Mouse (Mus musculus) liver, embryonic 13.5 days (tissue): ENCODE data around the gene Aatk. TPM values are rescaled to one million over a fixed set of nuclear protein-coding genes. Genes with fewer than 3 reads are reported as not detected.

Experiments
- ATAC-seq: fragments of 200-750 bp; cut with Nextera tagmentation; 2 replicates; pipeline ENCODE4 v1.8.0; 2017; ENCODE audit warnings: low read depth, mild to moderate bottlenecking, moderate number of reproducible peaks, moderate library complexity
- DNase-seq: peaks from one replicate; pipeline ENCODE4 v3.0.0; 2022
- H3K27ac ChIP-seq: fragments of 300-500 bp; sonication (generic); 2 replicates; pipeline ENCODE4 v1.5.1; 2015; ENCODE audit warnings: moderate library complexity, mild to moderate bottlenecking, inconsistent platforms
- H3K27me3 ChIP-seq: fragments of 300-500 bp; sonication (generic); 2 replicates; pipeline ENCODE4 v1.6.1; 2015; ENCODE audit warnings: mild to moderate bottlenecking, inconsistent platforms
- H3K36me3 ChIP-seq: fragments of 300-500 bp; sonication (generic); 2 replicates; pipeline ENCODE4 v1.6.1; 2015; ENCODE audit warnings: mild to moderate bottlenecking, inconsistent platforms
- H3K4me1 ChIP-seq: fragments of 300-500 bp; sonication (generic); replicated peaks from 2 replicates; pipeline ENCODE4 v1.6.1; 2015; ENCODE audit warnings: inconsistent platforms
- H3K4me2 ChIP-seq: fragments of 300-500 bp; sonication (generic); 2 replicates; pipeline ENCODE4 v1.6.1; 2015; ENCODE audit warnings: inconsistent platforms, mild to moderate bottlenecking, moderate library complexity
- H3K4me3 ChIP-seq: fragments of 300-500 bp; sonication (generic); replicated peaks from 2 replicates; pipeline ENCODE4 v1.5.1; 2015; ENCODE audit warnings: mild to moderate bottlenecking, inconsistent platforms
- H3K9ac ChIP-seq: fragments of 300-500 bp; sonication (generic); 2 replicates; pipeline ENCODE4 v1.6.1; 2015; ENCODE audit warnings: mild to moderate bottlenecking, inconsistent platforms
- H3K9me3 ChIP-seq: fragments of 300-500 bp; sonication (generic); replicated peaks from 2 replicates; pipeline ENCODE4 v1.6.1; 2016; ENCODE audit warnings: inconsistent platforms
- WGBS: fragments of 180-500 bp; shearing (Covaris S2); methylation state at CpG from one replicate; pipeline ENCODE4 v1.1.7; 2015; ENCODE audit not compliant: insufficient replicate concordance; 5-methylcytosine and 5-hydroxymethylcytosine counted together
- polyA plus RNA-seq: library from polyadenylated mRNA; unstranded; fragments of >200 nt; fragmentation: Nextera tagmentation; extraction: Ambion mirVana; gene quantifications from 2 replicates; pipeline ENCODE4 v1.2.1, GENCODE M21; 2015

Gene Aatk
- polyA plus RNA-seq, 1 experiment from 2014 or later: 0.32 TPM

- Histone ChIP-seq H3K4me2 (no peak overlapping the region), H3K36me3 (no peaks in the 10 kb centered on the region; the same call in 1 of the 2 replicates), H3K9ac (no peak overlapping the region), H3K9me3 (no peaks in the 10 kb centered on the region), H3K4me3 (no peak overlapping the region), H3K4me1 (peaks cover 12% of the 10 kb centered on the region), H3K27me3 (no peaks in the 10 kb centered on the region), H3K27ac (no peak overlapping the region)
- DNase-seq (no peak), ATAC-seq (no peak)
- 53% methylated on average over 9 of the region's 9 CpGs for WGBS
These were observed 60.1 kb downstream of the Aatk start for GRCm38 (mm10) chr11:119986751-119987425.

DNA sequence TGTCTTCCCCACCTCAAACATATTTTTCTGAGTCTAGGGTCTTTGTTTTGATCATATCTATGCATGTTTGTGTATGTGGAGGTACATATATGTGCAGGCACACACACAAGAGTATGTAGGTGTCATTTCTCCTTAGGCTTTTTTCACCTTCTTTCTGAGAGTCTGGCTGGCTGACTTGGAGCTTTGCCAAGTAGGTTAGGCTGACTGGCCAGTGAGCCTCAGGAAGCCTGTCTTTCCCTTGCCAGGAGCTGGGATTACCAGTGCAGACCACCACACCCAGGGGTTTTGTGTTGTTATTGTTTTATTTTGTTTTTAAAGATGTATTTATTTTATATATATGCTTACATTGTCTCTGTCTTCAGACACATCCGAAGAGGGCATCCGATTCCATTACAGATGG lies 63.8 kb downstream of the Aatk start:
- 87% methylated on average over 2 of the region's 2 CpGs for WGBS
- no peak overlapping the region for H3K9ac ChIP-seq
- no peaks in the 10 kb centered on the region for H3K9me3 ChIP-seq
- H3K27ac ChIP-seq: no peak overlapping the region
- no peak for ATAC-seq
- peaks cover 5% of the 10 kb centered on the region; the same call in 1 of the 2 replicates for H3K4me1 ChIP-seq
- H3K27me3 ChIP-seq: no peaks in the 10 kb centered on the region
- no peak overlapping the region for H3K4me2 ChIP-seq
- DNase-seq: no peak
- H3K4me3 ChIP-seq: no peak overlapping the region
- peaks cover 3% of the 10 kb centered on the region; the same call in 1 of the 2 replicates for H3K36me3 ChIP-seq

GRCm38 (mm10) chr11:119982236-119982635 lies 64.7 kb downstream of the Aatk start:
- H3K36me3 ChIP-seq: peaks cover 3% of the 10 kb centered on the region; the same call in 1 of the 2 replicates
- no peaks in the 10 kb centered on the region for H3K27me3 ChIP-seq
- no peak overlapping the region for H3K27ac ChIP-seq
- DNase-seq: no peak
- H3K9me3 ChIP-seq: no peaks in the 10 kb centered on the region
- no peak overlapping the region for H3K4me3 ChIP-seq
- no peak overlapping the region for H3K9ac ChIP-seq
- 77% methylated on average over 3 of the region's 3 CpGs for WGBS
- H3K4me1 ChIP-seq: peaks cover 5% of the 10 kb centered on the region; the same call in 1 of the 2 replicates
- no peak overlapping the region for H3K4me2 ChIP-seq
- ATAC-seq: no peak

DNA sequence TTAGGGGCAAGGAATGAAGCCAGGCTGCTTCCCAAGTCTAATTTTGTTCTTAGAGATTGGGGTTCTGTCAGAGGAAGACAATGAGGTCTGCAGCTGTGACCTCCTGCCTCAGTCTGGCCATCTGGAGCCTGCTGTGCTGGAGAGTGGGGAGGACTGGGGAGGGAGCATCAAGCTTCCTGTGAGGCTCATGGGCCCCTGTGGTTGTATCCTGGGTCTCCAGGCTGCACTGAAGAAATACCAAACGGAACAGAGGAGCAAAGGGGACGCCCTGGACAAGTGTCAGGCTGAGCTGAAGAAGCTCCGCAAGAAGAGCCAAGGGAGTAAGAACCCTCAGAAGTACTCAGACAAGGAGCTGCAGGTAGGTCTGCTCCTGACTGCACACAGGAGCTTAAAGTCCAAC lies 65.2 kb downstream of the Aatk start:
- no peak overlapping the region for H3K4me2 ChIP-seq
- no peak for DNase-seq
- WGBS: 59% methylated on average over 3 of the region's 3 CpGs
- no peak overlapping the region for H3K9ac ChIP-seq
- H3K4me1 ChIP-seq: peaks cover 5% of the 10 kb centered on the region; the same call in 1 of the 2 replicates
- ATAC-seq: no peak
- no peaks in the 10 kb centered on the region for H3K9me3 ChIP-seq
- H3K36me3 ChIP-seq: peaks cover 3% of the 10 kb centered on the region; the same call in 1 of the 2 replicates
- H3K4me3 ChIP-seq: no peak overlapping the region
- no peaks in the 10 kb centered on the region for H3K27me3 ChIP-seq
- H3K27ac ChIP-seq: no peak overlapping the region

GRCm38 (mm10) chr11:119979596-119980385 lies 67.2 kb downstream of the Aatk start:
- Histone ChIP-seq H3K27ac (no peak overlapping the region), H3K9ac (no peak overlapping the region), H3K9me3 (no peaks in the 10 kb centered on the region), H3K4me3 (no peak overlapping the region), H3K36me3 (0 out of 2 replicates have a peak, but pooled peaks cover 4% of the 10 kb centered on the region), H3K4me1 (no peaks in the 10 kb centered on the region), H3K4me2 (no peak overlapping the region), H3K27me3 (no peaks in the 10 kb centered on the region)
- DNase-seq (no peak), ATAC-seq (no peak)
- 62% methylated on average over 10 of the region's 10 CpGs for WGBS

- Histone ChIP-seq H3K27ac (no peak overlapping the region), H3K36me3 (peaks cover 9% of the 10 kb centered on the region; the same call in 1 of the 2 replicates), H3K9ac (no peak overlapping the region), H3K27me3 (no peaks in the 10 kb centered on the region), H3K4me2 (no peak overlapping the region), H3K4me3 (no peak overlapping the region), H3K9me3 (no peaks in the 10 kb centered on the region), H3K4me1 (no peaks in the 10 kb centered on the region)
- DNase-seq (no peak), ATAC-seq (no peak)
- WGBS: 79% methylated on average over 4 of the region's 4 CpGs
These were observed 68.3 kb downstream of the Aatk start for GRCm38 (mm10) chr11:119978701-119979100.

DNA sequence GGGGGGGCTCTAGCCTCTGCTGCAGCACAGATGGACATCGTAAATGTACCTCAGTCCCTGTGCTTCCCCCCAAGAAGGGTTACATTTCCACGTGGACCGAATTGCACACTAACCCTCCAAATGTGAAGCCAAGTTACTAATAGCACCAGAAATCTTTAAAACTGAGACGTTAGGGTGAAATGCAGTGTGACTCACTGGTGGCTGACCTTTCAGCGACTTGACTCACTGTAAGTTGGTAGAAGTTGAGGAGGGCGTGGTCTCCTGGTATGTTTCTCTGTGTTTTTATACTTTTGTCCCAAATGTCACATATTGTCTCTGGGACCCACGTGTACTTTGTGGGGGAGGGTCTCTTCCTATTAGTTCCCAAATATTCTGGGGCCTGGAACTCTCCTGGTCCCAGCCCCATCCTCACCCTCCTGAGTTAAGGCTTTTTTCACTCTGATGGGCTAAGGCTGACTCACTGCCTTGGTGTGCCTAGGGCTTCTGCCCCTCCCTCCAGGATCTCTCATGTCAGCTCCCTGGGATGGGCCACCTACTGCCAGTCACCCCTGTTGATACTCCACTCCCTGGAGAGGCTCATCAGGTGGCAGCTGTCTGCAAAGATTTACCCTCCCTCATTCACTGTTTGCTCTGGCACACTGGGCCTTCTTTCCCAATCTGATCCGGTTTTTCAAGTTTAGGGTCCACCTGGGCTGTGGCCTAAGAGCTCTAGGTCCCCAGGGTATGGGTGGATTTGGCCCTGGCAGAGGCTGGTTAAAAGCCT lies 71.0 kb downstream of the Aatk start:
- WGBS: 66% methylated on average over 8 of the region's 8 CpGs
- Histone ChIP-seq H3K27ac (no peak overlapping the region), H3K9me3 (no peaks in the 10 kb centered on the region), H3K36me3 (peaks cover 12% of the 10 kb centered on the region; the same call in 1 of the 2 replicates), H3K9ac (no peak overlapping the region), H3K27me3 (no peaks in the 10 kb centered on the region), H3K4me3 (no peak overlapping the region), H3K4me1 (no peaks in the 10 kb centered on the region), H3K4me2 (no peak overlapping the region)
- no peak for ATAC-seq
- DNase-seq: no peak

GRCm38 (mm10) chr11:119973789-119974188 lies 73.2 kb downstream of the Aatk start:
- DNase-seq: no peak
- H3K9ac ChIP-seq: no peak overlapping the region
- no peak overlapping the region for H3K4me3 ChIP-seq
- no peak for ATAC-seq
- H3K27ac ChIP-seq: no peak overlapping the region
- no peak overlapping the region for H3K4me2 ChIP-seq
- peaks cover 9% of the 10 kb centered on the region; the same call in 1 of the 2 replicates for H3K36me3 ChIP-seq
- H3K27me3 ChIP-seq: no peaks in the 10 kb centered on the region
- no peaks in the 10 kb centered on the region for H3K9me3 ChIP-seq
- peaks cover 8% of the 10 kb centered on the region; the same call in 1 of the 2 replicates for H3K4me1 ChIP-seq
- 54% methylated on average over 4 of the region's 4 CpGs for WGBS

DNA sequence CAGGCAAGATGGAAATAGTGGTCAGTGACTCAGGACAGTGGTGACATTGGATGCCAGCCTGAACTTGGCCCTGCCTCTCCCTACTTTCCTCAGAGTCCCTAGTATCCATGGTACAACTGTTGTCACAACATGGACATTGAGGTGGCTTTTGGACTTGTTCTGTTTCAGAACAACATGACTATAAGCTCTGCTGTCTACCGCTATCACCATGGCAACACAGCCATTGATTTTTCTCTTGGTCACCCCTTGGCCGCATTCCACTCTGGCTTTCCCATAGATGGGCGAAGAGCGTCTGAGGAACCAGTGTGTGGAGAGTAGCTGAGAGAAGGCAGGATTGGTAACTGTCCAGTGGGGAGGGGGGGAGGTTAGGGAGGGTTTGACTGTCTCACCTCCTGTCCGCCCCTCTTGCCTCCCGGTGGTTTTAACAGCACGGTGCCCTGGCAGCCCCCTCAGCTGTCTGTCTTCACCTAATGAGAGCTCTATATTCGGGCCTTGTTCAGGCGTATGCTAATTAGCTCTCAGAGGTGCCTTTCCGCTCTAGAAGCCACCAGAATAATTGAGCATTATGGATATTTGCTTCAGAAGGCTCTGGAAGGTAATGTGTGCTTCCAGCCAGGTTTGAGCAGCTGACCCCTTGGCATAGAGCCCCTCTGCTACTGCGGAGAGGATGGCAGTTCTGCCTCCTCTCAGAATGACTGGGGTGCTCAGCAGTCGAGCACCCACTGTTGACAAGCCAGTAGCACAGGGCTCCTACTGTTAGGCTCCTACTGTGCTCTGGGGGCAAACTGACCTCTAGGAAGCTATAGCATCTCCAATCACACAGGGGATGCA lies 76.7 kb downstream of the Aatk start:
- DNase-seq (no peak), ATAC-seq (peak; percentile 49)
- Histone ChIP-seq H3K9ac (no peak overlapping the region), H3K4me1 (peaks cover 8% of the 10 kb centered on the region; the same call in 1 of the 2 replicates), H3K4me3 (no peak overlapping the region), H3K27ac (no peak overlapping the region), H3K36me3 (peaks cover 9% of the 10 kb centered on the region; the same call in 1 of the 2 replicates), H3K27me3 (no peaks in the 10 kb centered on the region), H3K9me3 (no peaks in the 10 kb centered on the region), H3K4me2 (no peak overlapping the region)
- 62% methylated on average over 12 of the region's 12 CpGs for WGBS

GRCm38 (mm10) chr11:119967892-119968291 lies 79.1 kb downstream of the Aatk start:
- WGBS: 78% methylated on average over 2 of the region's 2 CpGs

More at GRCm38 (mm10) chr11:119967892-119968291, 79.1 kb downstream of the Aatk start:
- no peaks in the 10 kb centered on the region for H3K9me3 ChIP-seq
- ATAC-seq (no peak), DNase-seq (no peak)
- H3K4me3 ChIP-seq: no peak overlapping the region
- H3K36me3 ChIP-seq: peaks cover 3% of the 10 kb centered on the region
- peaks cover 8% of the 10 kb centered on the region; the same call in 1 of the 2 replicates for H3K4me1 ChIP-seq
- H3K4me2 ChIP-seq: no peak overlapping the region
- H3K27ac ChIP-seq: no peak overlapping the region
- no peak overlapping the region for H3K9ac ChIP-seq
- no peaks in the 10 kb centered on the region for H3K27me3 ChIP-seq
